Mouse (Mus musculus) left cerebral cortex, postnatal 25 days (tissue): ENCODE data around the gene Gpr135. TPM values are rescaled to one million over a fixed set of nuclear protein-coding genes. Genes with fewer than 3 reads are reported as not detected.
"Not testable (repeated sequence)": the region's sequence is repeated elsewhere in the genome, so short reads cannot be mapped to it uniquely, and the experiment has no call there.

ENCODE experiments used
- DNase-seq, 2 experiments: peaks; one replicate each; pipeline ENCODE4 v3.0.0; 2022; ENCODE audit warnings: low spot score in 2 of 2, mixed read lengths in 1 of 2
- intact Hi-C: fragments of 180-260 bp; cut with DNase I; formaldehyde crosslinking; loops from one replicate; pipeline ENCODE4 v1.15.1; 2025
- total RNA-seq, 2 experiments: library from RNA; stranded (reverse); gene quantifications; 2 replicates each; pipeline ENCODE4 v1.2.3; 2021

Gene Gpr135
- total RNA-seq, 2 experiments from 2014 or later = 12.5 to 13.2 TPM

DNA sequence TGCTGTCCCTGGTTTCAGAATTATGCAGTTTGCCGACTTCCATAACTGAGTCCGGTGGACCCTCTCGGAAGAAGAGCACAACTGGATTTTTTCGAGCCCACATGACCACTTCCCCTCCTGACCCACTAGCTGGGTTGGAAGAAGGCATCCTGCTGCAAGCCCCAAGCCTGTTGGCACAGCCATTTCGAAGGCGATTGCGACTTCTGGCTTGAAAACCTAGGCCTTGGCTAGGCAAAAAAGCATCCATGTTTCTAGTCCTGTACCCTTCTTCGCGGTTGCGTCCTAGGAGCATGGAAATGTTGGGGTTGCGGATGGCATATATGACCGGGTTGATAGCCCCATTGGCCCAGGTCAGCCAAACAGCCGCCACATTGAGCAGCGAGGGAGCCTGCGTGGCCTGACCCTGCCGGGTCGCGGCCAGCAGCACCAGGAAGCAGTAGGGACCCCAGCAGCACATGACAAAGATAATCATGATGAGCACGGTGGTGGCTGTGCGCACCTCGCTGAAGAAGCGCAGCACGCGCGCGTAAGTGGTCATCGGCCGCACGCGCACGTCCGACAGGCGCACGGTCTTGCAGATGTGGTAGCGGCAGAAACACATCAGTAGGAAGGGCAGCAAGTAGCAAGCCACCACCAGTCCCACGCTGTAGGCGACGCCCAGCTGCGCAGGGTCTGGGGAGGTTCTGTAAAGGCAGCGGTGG, 1.1 kb downstream of the Gpr135 start:
- intact Hi-C loops = loop anchor here (1.0 kb wide), 1 partner anchor 16 kb away; the partner anchor contains the start of genes Jkamp and L3hypdh
- no peak for DNase-seq

- intact Hi-C loops = no loop called here
These were observed 13.1 kb downstream of the Gpr135 start for GRCm38 (mm10) chr12:72057780-72058179.

GRCm38 (mm10) chr12:72053851-72054250, 17.1 kb downstream of the Gpr135 start:
- intact Hi-C loops = no loop called here

More at GRCm38 (mm10) chr12:72057780-72058179, 13.1 kb downstream of the Gpr135 start:
- no peak for DNase-seq

DNA sequence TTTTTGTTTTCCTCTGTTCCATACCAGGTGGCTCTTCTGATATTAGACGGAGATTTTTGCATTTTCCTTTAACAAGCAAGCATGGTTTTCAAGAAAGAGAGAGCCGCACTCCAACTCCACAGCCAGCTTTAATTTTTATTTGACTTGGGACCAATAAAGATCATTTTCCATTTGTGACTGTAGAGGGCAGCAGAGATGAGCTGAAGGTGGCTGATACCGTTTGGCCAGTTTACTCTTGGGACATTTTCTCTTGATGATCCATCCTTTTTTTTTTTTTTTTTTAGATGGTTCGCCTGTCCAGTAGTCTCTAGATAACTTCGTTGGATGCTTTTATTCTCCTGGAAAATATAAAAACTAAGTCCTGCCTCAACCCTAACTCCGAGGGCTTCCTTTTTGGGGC, 17.6 kb downstream of the Gpr135 start:
- intact Hi-C loops = no loop called here
- peak; percentile 12 to 23 for DNase-seq

More at GRCm38 (mm10) chr12:72053851-72054250, 17.1 kb downstream of the Gpr135 start:
- DNase-seq = no peak

GRCm38 (mm10) chr12:72052571-72052970, 18.4 kb downstream of the Gpr135 start:
- no peak for DNase-seq
- intact Hi-C loops = no loop called here

DNA sequence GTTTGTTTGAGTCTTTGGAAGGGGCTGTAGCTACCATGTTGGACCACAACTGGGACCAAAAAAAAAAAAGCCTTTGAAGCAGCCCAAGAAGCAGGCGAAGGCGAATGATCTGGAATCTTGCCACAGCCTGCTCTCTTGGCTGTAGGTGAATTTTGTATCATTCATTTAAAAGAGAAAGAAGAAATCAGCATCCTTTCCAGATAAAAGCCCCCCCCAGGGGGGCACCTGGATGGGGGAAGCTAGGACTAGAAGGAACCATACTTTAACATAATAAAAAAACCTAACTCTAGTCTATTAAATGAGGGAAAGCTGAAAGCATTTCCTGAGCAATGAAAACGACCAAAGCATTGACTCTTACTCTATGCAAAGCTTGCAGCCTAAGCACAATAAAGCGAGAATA, 20.1 kb downstream of the Gpr135 start:
- intact Hi-C loops = no loop called here
- DNase-seq = no peak

DNA sequence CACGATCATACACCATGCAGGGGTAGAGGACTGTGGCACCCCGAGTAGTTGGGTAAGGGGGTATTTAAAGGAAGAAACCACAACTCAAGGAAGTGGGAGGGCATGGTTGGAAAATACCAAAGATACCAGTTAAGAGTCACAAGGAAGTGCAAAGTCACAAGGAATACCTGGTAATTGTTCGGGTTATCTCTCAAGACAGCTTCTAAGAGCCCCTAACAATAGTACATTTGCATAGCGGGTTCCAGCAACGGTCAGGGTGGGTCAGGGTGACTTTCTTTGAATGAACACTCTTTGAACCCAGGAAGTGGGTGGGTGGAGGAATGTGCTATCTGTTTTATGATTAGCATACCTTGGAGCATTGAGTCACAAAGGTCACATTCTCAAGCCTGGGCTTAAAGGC, 20.8 kb downstream of the Gpr135 start:
- DNase-seq, intact Hi-C loops: not testable (repeated sequence)

DNA sequence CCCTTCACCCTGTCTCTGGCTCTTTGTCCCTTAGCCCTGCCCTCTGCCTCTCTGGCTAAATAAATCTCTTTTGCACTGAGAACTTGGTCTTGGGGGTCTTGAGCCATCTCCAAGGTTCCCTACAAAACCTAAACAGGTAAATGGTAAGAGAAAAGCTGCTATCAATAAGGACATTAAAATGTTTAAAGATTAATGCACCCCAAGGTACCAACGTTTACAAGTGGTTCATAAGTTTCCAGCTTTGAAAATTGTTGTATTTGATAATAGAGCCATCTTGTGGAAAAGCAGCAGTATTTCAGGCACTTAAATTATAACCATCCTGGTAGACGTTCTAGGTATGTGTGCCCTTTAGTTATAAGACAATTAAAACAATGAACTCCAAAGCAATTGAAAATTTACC, 23.4 kb downstream of the Gpr135 start:
- intact Hi-C loops = loop anchor here (1.0 kb wide), 1 partner anchor 279 kb away; no protein-coding TSS in a partner anchor
- no peak for DNase-seq

- intact Hi-C loops = no loop called here
- no peak for DNase-seq
These were observed 29.7 kb downstream of the Gpr135 start for GRCm38 (mm10) chr12:72041238-72041637.

DNA sequence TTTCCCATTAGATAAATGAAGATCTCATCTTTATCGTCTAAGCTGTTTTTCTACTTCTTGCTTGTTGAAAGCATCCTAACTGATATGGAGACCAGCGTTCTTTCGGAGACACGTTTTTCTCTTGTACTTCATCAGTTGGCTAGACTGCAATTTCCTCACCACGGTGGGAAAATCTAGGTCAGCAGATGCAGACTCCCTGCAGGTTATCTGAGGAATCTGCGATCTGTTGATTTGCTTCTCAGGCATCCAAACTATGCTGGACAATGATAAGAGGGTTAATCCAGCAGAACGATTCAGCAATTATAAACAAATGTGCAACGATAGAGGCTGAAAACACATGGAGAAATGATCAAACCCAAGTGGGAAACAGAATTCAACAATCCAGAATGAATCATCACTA, 31.4 kb downstream of the Gpr135 start:
- DNase-seq = peak in 1 of 2 experiments; percentile 11
- intact Hi-C loops = no loop called here

GRCm38 (mm10) chr12:72038866-72039265, 32.1 kb downstream of the Gpr135 start:
- intact Hi-C loops = no loop called here

GRCm38 (mm10) chr12:72037049-72037448, 33.9 kb downstream of the Gpr135 start:
- intact Hi-C loops = no loop called here
- DNase-seq = no peak

More at GRCm38 (mm10) chr12:72038866-72039265, 32.1 kb downstream of the Gpr135 start:
- no peak for DNase-seq

DNA sequence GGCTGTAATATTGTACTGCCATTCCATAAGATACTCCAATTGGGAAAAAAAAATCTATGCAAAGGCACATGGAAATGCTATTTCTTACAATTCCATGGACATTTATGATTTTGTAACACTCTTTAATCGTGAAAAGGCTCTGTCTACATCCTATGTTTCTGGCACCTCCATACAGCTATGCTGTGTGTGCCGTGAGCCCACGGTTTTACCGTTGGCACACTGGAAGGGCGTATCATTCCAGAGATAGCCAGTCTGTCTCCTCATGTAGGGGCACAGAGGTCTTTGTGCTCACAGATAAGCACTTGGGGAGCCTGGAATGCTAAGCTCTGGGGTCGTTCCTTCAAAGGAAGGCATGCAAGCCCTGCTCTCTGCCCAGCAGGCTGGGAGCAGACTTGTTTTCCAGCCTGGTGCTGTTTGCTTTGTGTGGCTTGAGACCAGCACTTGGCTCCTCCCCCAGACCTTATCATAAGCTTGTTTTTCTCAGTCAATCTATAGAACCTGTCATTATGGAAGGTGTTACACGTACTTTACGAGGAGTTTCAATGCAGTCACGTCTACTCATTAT, 34.7 kb downstream of the Gpr135 start:
- intact Hi-C loops = no loop called here
- no peak for DNase-seq

DNA sequence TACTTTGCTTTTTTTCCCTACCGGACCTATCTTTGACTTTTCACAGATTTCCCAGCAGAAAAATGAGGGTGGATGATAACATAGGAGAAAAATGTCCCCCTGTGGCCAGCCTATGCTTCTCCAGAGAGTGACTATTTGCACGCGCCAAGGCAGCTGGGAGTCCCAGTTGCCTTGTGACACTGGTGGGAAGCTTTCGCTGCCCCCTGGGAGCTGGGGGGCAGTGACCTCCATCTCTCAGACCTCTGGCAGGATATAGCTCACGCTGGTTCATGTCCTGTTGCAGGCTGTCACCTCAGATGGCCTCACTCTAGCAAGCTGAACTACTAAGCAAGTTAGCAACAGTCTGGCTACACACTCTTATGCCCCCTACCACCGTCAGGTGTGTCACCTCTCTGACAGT, 39.1 kb downstream of the Gpr135 start:
- no peak for DNase-seq
- intact Hi-C loops = no loop called here

DNA sequence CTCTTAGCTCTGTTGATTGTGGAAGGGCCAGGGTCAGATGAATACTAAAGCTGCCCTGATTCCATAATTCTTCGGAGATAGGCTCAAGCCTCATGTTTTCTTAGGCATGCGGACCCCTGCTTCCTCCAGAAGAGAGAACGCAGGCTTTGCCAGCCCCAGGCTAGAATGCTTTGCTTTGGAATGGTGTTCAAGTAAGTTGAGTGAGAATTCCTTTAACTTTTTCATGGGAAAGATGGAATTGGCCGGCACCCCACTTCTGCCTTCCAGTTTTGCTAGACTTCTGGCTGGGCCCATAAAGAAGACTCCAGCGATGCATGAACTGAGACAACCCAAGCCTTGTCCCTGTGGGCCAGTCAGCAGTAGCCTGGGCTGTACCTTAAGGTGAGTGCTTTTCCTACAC, 39.8 kb downstream of the Gpr135 start:
- intact Hi-C loops = no loop called here

GRCm38 (mm10) chr12:72025275-72025795, 45.6 kb downstream of the Gpr135 start:
- intact Hi-C loops = no loop called here
- no peak for DNase-seq

More for the DNA sequence above, 39.8 kb downstream of the Gpr135 start:
- no peak for DNase-seq

GRCm38 (mm10) chr12:72023572-72023971, 47.4 kb downstream of the Gpr135 start:
- intact Hi-C loops = no loop called here
- no peak for DNase-seq

GRCm38 (mm10) chr12:72022790-72023189, 48.1 kb downstream of the Gpr135 start:
- intact Hi-C loops = no loop called here
- no peak for DNase-seq

DNA sequence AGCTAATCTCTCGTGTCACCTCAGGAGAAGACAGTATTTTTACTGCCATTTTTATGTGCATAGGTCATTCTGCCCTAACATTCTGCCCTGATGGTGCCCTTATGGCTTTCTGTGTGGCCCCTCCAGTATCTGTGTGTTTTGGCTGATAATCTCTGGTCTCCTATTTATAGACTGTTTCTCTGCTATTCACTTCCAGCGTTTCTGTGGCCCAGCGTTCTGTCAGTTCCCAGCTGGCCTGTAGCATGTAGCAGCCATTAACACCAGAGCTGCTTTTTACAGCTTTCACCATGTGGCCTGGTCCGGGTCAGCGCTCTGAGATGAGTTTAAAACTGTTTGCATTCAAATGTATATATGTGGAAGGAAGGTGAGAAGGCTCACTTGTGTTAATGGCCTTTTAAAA, 49.4 kb downstream of the Gpr135 start:
- intact Hi-C loops = no loop called here
- DNase-seq = no peak

- intact Hi-C loops = no loop called here
- no peak for DNase-seq
These were observed 50.6 kb downstream of the Gpr135 start for GRCm38 (mm10) chr12:72020285-72020684.
